Mouse (Mus musculus): ENCODE data around the gene Kcnab3.

The Kcnab3 gene

DNA sequence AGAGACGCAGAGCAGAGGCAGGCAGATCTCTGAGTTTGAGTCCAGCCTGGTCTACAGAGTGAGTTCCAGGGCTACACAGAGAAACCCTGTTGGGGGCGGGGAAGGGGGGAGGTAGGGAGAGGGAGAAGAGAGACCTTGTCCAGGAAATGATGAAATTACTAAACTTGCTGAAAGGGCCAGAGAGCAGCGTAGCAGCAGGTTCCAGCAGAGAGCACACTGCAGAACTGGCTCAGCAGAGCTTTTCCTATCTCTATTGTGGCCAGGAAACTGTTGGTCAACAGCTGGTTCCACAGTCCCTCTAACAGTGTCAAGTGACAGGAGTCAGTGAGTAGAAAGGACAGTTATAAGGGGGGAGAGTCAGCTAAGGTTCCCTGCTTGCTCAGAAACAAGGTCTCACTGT is 53.5 kb downstream of the Kcnab3 start:
- peaks cover 7% of the 10 kb centered on the region for H3K4me1 ChIP-seq (replicated peaks; ENCODE audit: low read depth, low read length)
- H3K4me3 ChIP-seq (replicated peaks; ENCODE audit: low read length) = no peak overlapping the region
- TF ChIP-seq CTCF (conservative IDR thresholded peaks at IDR 0.05; ENCODE audit: low read length) = no peak
- no peak for TF ChIP-seq POU5F1 (IDR thresholded peaks at IDR 0.05; ENCODE audit: borderline replicate concordance, low read length)
- no peak for TF ChIP-seq NANOG (IDR thresholded peaks at IDR 0.05; ENCODE audit: borderline replicate concordance, low read length)
- H3K9me3 ChIP-seq (ENCODE audit: low read length) = no peaks in the 10 kb centered on the region
- no peaks in the 10 kb centered on the region; the same call in 1 of the 2 replicates for H3K27me3 ChIP-seq (ENCODE audit: insufficient read depth, low read length)
- H3K36me3 ChIP-seq (ENCODE audit: insufficient read depth, low read length) = peaks cover 3% of the 10 kb centered on the region; the same call in 1 of the 2 replicates

DNA sequence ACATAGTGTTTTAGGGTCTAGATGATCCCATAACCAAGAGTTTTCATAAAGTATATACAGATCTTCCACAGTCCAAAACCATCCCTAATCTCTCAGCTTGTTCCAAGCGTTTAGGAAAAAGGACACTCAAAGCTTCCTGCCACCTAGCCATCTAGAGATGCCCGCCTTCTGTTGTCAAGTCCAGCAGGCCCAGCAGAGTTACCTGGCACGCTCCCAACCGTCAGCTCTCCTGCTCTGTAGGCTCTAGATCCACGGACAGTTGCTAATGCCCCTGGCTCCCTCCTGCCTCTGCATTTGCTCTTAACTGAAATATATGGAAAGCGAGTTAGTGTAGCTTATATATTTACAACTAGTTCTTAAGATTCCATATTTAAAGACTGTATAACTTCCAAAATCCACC is 55.3 kb downstream of the Kcnab3 start:
- Histone ChIP-seq H3K27me3 (ENCODE audit: insufficient read depth, low read length) (no peaks in the 10 kb centered on the region), H3K36me3 (ENCODE audit: insufficient read depth, low read length) (peaks cover 3% of the 10 kb centered on the region; the same call in 1 of the 2 replicates), H3K4me1 (replicated peaks; ENCODE audit: low read depth, low read length) (peaks cover 7% of the 10 kb centered on the region), H3K9me3 (ENCODE audit: low read length) (no peaks in the 10 kb centered on the region), H3K4me3 (replicated peaks; ENCODE audit: low read length) (no peak overlapping the region)
- TF ChIP-seq POU5F1 (IDR thresholded peaks at IDR 0.05; ENCODE audit: borderline replicate concordance, low read length) (no peak), CTCF (conservative IDR thresholded peaks at IDR 0.05; ENCODE audit: low read length) (no peak), NANOG (IDR thresholded peaks at IDR 0.05; ENCODE audit: borderline replicate concordance, low read length) (no peak)

All from E14TG2a.4 (cell line).